Mouse (Mus musculus) E14TG2a.4 (cell line): ENCODE measurements at regions not wholly inside any gene's neighbourhood (a gene's known extent, or its start where the extent isn't known, plus 50 kb on each side); places are given as distances from the start of the nearest gene placed in this dataset.

Experiments used
- H3K27me3 ChIP-seq: 2 replicates; pipeline ENCODE4 v1.6.1; 2014; ENCODE audit warnings: low read length, control low read depth; ENCODE audit not compliant: insufficient read depth
- H3K36me3 ChIP-seq: 2 replicates; pipeline ENCODE4 v1.6.1; 2014; ENCODE audit warnings: low read length, control low read depth; ENCODE audit not compliant: insufficient read depth
- H3K4me1 ChIP-seq: replicated peaks from 2 replicates; pipeline ENCODE4 v1.6.1; 2014; ENCODE audit warnings: low read depth, low read length, control low read depth
- H3K4me3 ChIP-seq: replicated peaks from 2 replicates; pipeline ENCODE4 v1.5.1; 2014; ENCODE audit warnings: mild to moderate bottlenecking, low read length
- H3K9me3 ChIP-seq: 2 replicates; pipeline ENCODE4 v1.6.1; 2014; ENCODE audit warnings: low read length, control low read depth
- CTCF ChIP-seq: conservative IDR thresholded peaks from 2 replicates; pipeline ENCODE4 v1.5.1; 2014; ENCODE audit warnings: low read length
- NANOG ChIP-seq: IDR thresholded peaks from 2 replicates; pipeline ENCODE4 v1.6.1; 2014; ENCODE audit warnings: borderline replicate concordance, low read length, mixed read lengths
- POU5F1 ChIP-seq: IDR thresholded peaks from 2 replicates; pipeline ENCODE4 v1.6.1; 2014; ENCODE audit warnings: low read length, borderline replicate concordance

GRCm38 (mm10) chr9:116311364-116311763 lies 136.2 kb upstream of the Tgfbr2 start:
- TF ChIP-seq CTCF (no peak), POU5F1 (no peak), NANOG (no peak)
- Histone ChIP-seq H3K36me3 (no peaks in the 10 kb centered on the region), H3K27me3 (no peaks in the 10 kb centered on the region), H3K9me3 (peaks cover 53% of the 10 kb centered on the region), H3K4me1 (peaks cover 17% of the 10 kb centered on the region), H3K4me3 (no peak overlapping the region)

GRCm38 (mm10) chr9:116301602-116302001 lies 126.4 kb upstream of the Tgfbr2 start:
- no peak for TF ChIP-seq CTCF
- no peak for TF ChIP-seq NANOG
- no peak for TF ChIP-seq POU5F1

DNA sequence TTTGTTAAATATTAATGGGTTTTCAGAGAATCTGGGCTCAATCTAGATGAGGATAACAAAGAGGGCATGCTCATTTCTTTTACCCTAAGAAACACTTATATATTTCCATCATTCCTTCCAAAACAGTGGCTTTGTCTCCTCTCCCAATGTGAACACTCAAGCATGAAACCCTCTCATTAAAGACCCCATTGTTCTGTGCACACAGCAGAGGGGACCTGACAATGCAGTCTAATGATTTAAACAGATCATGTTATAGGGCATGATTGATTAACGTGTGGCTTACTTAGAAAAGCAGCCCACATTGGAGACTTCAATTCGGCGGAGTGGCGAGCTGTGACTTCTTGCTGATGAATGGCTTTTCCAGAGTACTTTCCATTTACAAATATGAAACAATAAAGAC lies 123.6 kb upstream of the Tgfbr2 start:
- peaks cover 8% of the 10 kb centered on the region; the same call in 1 of the 2 replicates for H3K9me3 ChIP-seq
- H3K36me3 ChIP-seq = no peaks in the 10 kb centered on the region
- no peaks in the 10 kb centered on the region for H3K4me1 ChIP-seq
- no peak for TF ChIP-seq CTCF
- no peak for TF ChIP-seq NANOG
- TF ChIP-seq POU5F1 = no peak
- no peak overlapping the region for H3K4me3 ChIP-seq
- H3K27me3 ChIP-seq = 0 out of 2 replicates have a peak, but pooled peaks cover 9% of the 10 kb centered on the region

More at GRCm38 (mm10) chr9:116301602-116302001, 126.4 kb upstream of the Tgfbr2 start:
- Histone ChIP-seq H3K36me3 (no peaks in the 10 kb centered on the region), H3K4me3 (no peak overlapping the region), H3K9me3 (peaks cover 19% of the 10 kb centered on the region), H3K4me1 (no peaks in the 10 kb centered on the region), H3K27me3 (no peaks in the 10 kb centered on the region)

GRCm38 (mm10) chr9:116296349-116296748 lies 121.2 kb upstream of the Tgfbr2 start:
- H3K36me3 ChIP-seq = no peaks in the 10 kb centered on the region
- peaks cover 26% of the 10 kb centered on the region for H3K27me3 ChIP-seq
- peaks cover 8% of the 10 kb centered on the region; the same call in 1 of the 2 replicates for H3K9me3 ChIP-seq
- TF ChIP-seq POU5F1 (no peak), NANOG (no peak), CTCF (no peak)
- no peak overlapping the region for H3K4me3 ChIP-seq
- peaks cover 6% of the 10 kb centered on the region; the same call in 1 of the 2 replicates for H3K4me1 ChIP-seq

- no peaks in the 10 kb centered on the region for H3K9me3 ChIP-seq
- H3K27me3 ChIP-seq = peaks cover 26% of the 10 kb centered on the region
- H3K4me3 ChIP-seq = no peak overlapping the region
- H3K4me1 ChIP-seq = peaks cover 6% of the 10 kb centered on the region; the same call in 1 of the 2 replicates
- TF ChIP-seq CTCF = no peak
- no peak for TF ChIP-seq POU5F1
- TF ChIP-seq NANOG = no peak
- no peaks in the 10 kb centered on the region for H3K36me3 ChIP-seq
Observed at GRCm38 (mm10) chr9:116294073-116294472, 118.9 kb upstream of the Tgfbr2 start.

DNA sequence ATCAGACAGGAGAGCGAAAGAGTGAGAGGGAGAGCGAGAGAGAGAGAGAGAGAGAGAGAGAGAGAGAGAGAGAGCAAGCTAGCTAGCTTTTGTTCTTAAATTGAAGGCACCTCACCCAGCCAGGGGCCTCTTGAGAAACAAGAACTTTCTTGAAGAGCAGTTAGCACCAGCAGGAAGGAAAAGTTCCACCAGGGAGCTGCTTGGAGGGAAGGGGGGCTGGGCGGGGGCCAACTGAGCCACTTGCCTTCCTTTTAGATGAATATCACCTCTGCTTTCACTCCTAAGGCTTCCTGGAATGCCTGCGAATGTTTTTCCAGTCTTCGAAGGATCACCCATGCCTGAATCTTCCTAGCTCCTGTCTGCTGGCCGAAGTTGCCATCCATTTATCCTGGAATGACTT lies 118.0 kb upstream of the Tgfbr2 start:
- peaks cover 26% of the 10 kb centered on the region for H3K27me3 ChIP-seq
- H3K36me3 ChIP-seq = no peaks in the 10 kb centered on the region
- no peak for TF ChIP-seq NANOG
- TF ChIP-seq POU5F1 = no peak
- no peak for TF ChIP-seq CTCF

GRCm38 (mm10) chr9:116291624-116292023 lies 116.5 kb upstream of the Tgfbr2 start:
- Histone ChIP-seq H3K9me3 (no peaks in the 10 kb centered on the region), H3K27me3 (peaks cover 26% of the 10 kb centered on the region), H3K4me3 (no peak overlapping the region), H3K4me1 (peaks cover 6% of the 10 kb centered on the region; the same call in 1 of the 2 replicates), H3K36me3 (no peaks in the 10 kb centered on the region)
- TF ChIP-seq POU5F1 (no peak), NANOG (no peak), CTCF (no peak)

More for the DNA sequence above, 118.0 kb upstream of the Tgfbr2 start:
- H3K4me1 ChIP-seq = peaks cover 6% of the 10 kb centered on the region; the same call in 1 of the 2 replicates
- no peaks in the 10 kb centered on the region for H3K9me3 ChIP-seq
- no peak overlapping the region for H3K4me3 ChIP-seq

DNA sequence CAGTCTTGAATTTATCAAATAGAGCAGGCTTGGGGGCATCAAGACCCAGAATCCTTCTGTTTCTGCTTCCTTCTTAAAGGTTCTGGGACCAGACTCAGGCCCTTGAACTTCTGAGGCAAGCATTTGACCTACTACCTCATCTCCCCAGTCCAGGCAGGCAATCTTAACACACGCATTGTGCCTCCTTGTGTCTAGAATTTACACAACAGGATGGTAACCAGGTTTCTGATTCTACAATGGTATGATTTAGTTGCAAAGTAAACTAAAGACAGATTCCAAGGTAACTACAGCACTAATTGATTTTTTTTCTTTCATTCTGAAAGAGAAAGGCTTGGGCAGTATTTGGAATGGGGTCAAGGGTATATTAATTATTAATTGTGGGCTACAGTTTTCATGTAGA lies 115.7 kb upstream of the Tgfbr2 start:
- no peak overlapping the region for H3K4me3 ChIP-seq
- H3K4me1 ChIP-seq = peaks cover 8% of the 10 kb centered on the region
- H3K9me3 ChIP-seq = no peaks in the 10 kb centered on the region
- TF ChIP-seq NANOG = no peak
- no peak for TF ChIP-seq POU5F1
- no peaks in the 10 kb centered on the region for H3K36me3 ChIP-seq
- peaks cover 26% of the 10 kb centered on the region for H3K27me3 ChIP-seq
